Mouse (Mus musculus) heart, embryonic 13.5 days (tissue): ENCODE measurements around the gene Pygl. TPM values are rescaled to one million over a fixed set of nuclear protein-coding genes. Genes with fewer than 3 reads are reported as not detected.

Experiments
- ATAC-seq: fragments of 200-750 bp; cut with Nextera tagmentation; 2 replicates; pipeline ENCODE4 v1.8.0; 2017; ENCODE audit warnings: moderate TSS enrichment; ENCODE audit not compliant: insufficient number of reproducible peaks, low FRiP score, low TSS enrichment; ENCODE audit errors: extremely low read depth
- H3K27ac ChIP-seq: fragments of 300-500 bp; sonication (generic); replicated peaks from 2 replicates; pipeline ENCODE4 v1.5.1; 2015; ENCODE audit warnings: moderate library complexity, mild to moderate bottlenecking, inconsistent platforms
- H3K27me3 ChIP-seq: fragments of 300-500 bp; sonication (generic); replicated peaks from 2 replicates; pipeline ENCODE4 v1.6.1; 2015; ENCODE audit warnings: mild to moderate bottlenecking, inconsistent platforms
- H3K36me3 ChIP-seq: fragments of 300-500 bp; sonication (generic); 2 replicates; pipeline ENCODE4 v1.6.1; 2015; ENCODE audit warnings: mild to moderate bottlenecking, inconsistent platforms
- H3K4me1 ChIP-seq: fragments of 300-500 bp; sonication (generic); 2 replicates; pipeline ENCODE4 v1.6.1; 2015; ENCODE audit warnings: inconsistent platforms
- H3K4me2 ChIP-seq: fragments of 300-500 bp; sonication (generic); 2 replicates; pipeline ENCODE4 v1.6.1; 2015; ENCODE audit warnings: inconsistent platforms, mild to moderate bottlenecking, moderate library complexity
- H3K4me3 ChIP-seq: fragments of 300-500 bp; sonication (generic); 2 replicates; pipeline ENCODE4 v1.5.1; 2015; ENCODE audit warnings: moderate library complexity, mild to moderate bottlenecking, inconsistent platforms
- H3K9ac ChIP-seq: fragments of 300-500 bp; sonication (generic); 2 replicates; pipeline ENCODE4 v1.6.1; 2015; ENCODE audit warnings: inconsistent platforms, mild to moderate bottlenecking, moderate library complexity
- H3K9me3 ChIP-seq: fragments of 300-500 bp; sonication (generic); 2 replicates; pipeline ENCODE4 v1.6.1; 2016; ENCODE audit warnings: inconsistent platforms
- WGBS: fragments of 180-500 bp; shearing (Covaris S2); methylation state at CpG from one replicate; pipeline ENCODE4 v1.1.7; 2015; ENCODE audit warnings: mixed read lengths; 5-methylcytosine and 5-hydroxymethylcytosine counted together
- polyA plus RNA-seq: library from polyadenylated mRNA; unstranded; fragments of >200 nt; fragmentation: Nextera tagmentation; extraction: Ambion mirVana; gene quantifications from 2 replicates; pipeline ENCODE4 v1.2.1, GENCODE M21; 2015

The Pygl gene
- 27.7 and 30.6 TPM in 2 replicates for polyA plus RNA-seq

GRCm38 (mm10) chr12:70231294-70231693, at the start of gene Pygl:
TSS of gene Pygl (minus strand) at chr12:70231488.
- Histone ChIP-seq H3K36me3 (no peaks in the 10 kb centered on the region), H3K4me3 (no peak within 1 kb of the TSS), H3K4me2 (no peak within 1 kb of the TSS), H3K9ac (no peak within 1 kb of the TSS), H3K27me3 (no peaks in the 10 kb centered on the region), H3K27ac (no peak within 1 kb of the TSS), H3K9me3 (no peaks in the 10 kb centered on the region), H3K4me1 (peaks cover 31% of the 10 kb centered on the region)
- 72% methylated on average over 2 of the region's 2 CpGs for WGBS
- ATAC-seq, result no peak

- WGBS, result 78% methylated on average over 2 of the region's 2 CpGs
- H3K9me3 ChIP-seq, result no peaks in the 10 kb centered on the region
- H3K4me2 ChIP-seq, result no peak overlapping the region
- no peak overlapping the region for H3K9ac ChIP-seq
- no peak for ATAC-seq
- H3K27me3 ChIP-seq, result no peaks in the 10 kb centered on the region
- H3K4me3 ChIP-seq, result no peak overlapping the region
- H3K36me3 ChIP-seq, result no peaks in the 10 kb centered on the region
- no peak overlapping the region for H3K27ac ChIP-seq
- peaks cover 12% of the 10 kb centered on the region for H3K4me1 ChIP-seq
Measured at GRCm38 (mm10) chr12:70280930-70281329, 49.6 kb upstream of the Pygl start.

GRCm38 (mm10) chr12:70280381-70280780, 49.1 kb upstream of the Pygl start:
- H3K4me2 ChIP-seq, result no peak overlapping the region
- no peaks in the 10 kb centered on the region for H3K27me3 ChIP-seq
- WGBS, result 82% methylated on average over 10 of the region's 10 CpGs
- H3K4me3 ChIP-seq, result no peak overlapping the region
- no peak overlapping the region for H3K9ac ChIP-seq
- no peaks in the 10 kb centered on the region for H3K9me3 ChIP-seq
- H3K36me3 ChIP-seq, result no peaks in the 10 kb centered on the region
- no peak overlapping the region for H3K27ac ChIP-seq
- no peak for ATAC-seq
- peaks cover 14% of the 10 kb centered on the region for H3K4me1 ChIP-seq

GRCm38 (mm10) chr12:70277071-70277939, 46.0 kb upstream of the Pygl start:
- Histone ChIP-seq H3K27ac (no peak overlapping the region), H3K9ac (no peak overlapping the region), H3K9me3 (no peaks in the 10 kb centered on the region), H3K4me1 (peaks cover 14% of the 10 kb centered on the region), H3K27me3 (no peaks in the 10 kb centered on the region), H3K4me2 (no peak overlapping the region), H3K4me3 (no peak overlapping the region), H3K36me3 (no peaks in the 10 kb centered on the region)
- no peak for ATAC-seq
- 59% methylated on average over 12 of the region's 12 CpGs for whole genome bisulfite sequencing

- H3K9ac ChIP-seq, result no peak overlapping the region
- H3K4me1 ChIP-seq, result peaks cover 26% of the 10 kb centered on the region
- no peak for ATAC-seq
Measured at GRCm38 (mm10) chr12:70269724-70270123, 38.4 kb upstream of the Pygl start.

GRCm38 (mm10) chr12:70267314-70267713, 36.0 kb upstream of the Pygl start:
- Histone ChIP-seq H3K27me3 (no peaks in the 10 kb centered on the region), H3K9me3 (no peaks in the 10 kb centered on the region), H3K36me3 (no peaks in the 10 kb centered on the region), H3K9ac (no peak overlapping the region), H3K4me3 (no peak overlapping the region), H3K4me1 (peaks cover 26% of the 10 kb centered on the region), H3K4me2 (no peak overlapping the region), H3K27ac (peak overlapping the region; percentile 88)
- WGBS, result 84% methylated on average over 9 of the region's 9 CpGs
- ATAC-seq, result no peak

More at GRCm38 (mm10) chr12:70269724-70270123, 38.4 kb upstream of the Pygl start:
- Histone ChIP-seq H3K9me3 (no peaks in the 10 kb centered on the region), H3K4me3 (no peak overlapping the region), H3K27me3 (no peaks in the 10 kb centered on the region), H3K27ac (no peak overlapping the region), H3K36me3 (no peaks in the 10 kb centered on the region), H3K4me2 (no peak overlapping the region)
- WGBS, result 71% methylated on average over 6 of the region's 6 CpGs

- no peaks in the 10 kb centered on the region for H3K36me3 ChIP-seq
- 20% methylated on average over 8 of the region's 8 CpGs for WGBS
- no peaks in the 10 kb centered on the region for H3K9me3 ChIP-seq
- H3K9ac ChIP-seq, result peak overlapping the region; percentile 50; the same call in 1 of the 2 replicates
- H3K4me3 ChIP-seq, result no peak overlapping the region
- peak overlapping the region; percentile 55 for H3K4me2 ChIP-seq
- H3K4me1 ChIP-seq, result peaks cover 26% of the 10 kb centered on the region
- peak; percentile 58; the same call in 1 of the 2 replicates for ATAC-seq
- H3K27me3 ChIP-seq, result no peaks in the 10 kb centered on the region
- peak overlapping the region; percentile 88 for H3K27ac ChIP-seq
Measured at GRCm38 (mm10) chr12:70266494-70266931, 35.2 kb upstream of the Pygl start.

GRCm38 (mm10) chr12:70263721-70264120, 32.4 kb upstream of the Pygl start:
- Histone ChIP-seq H3K27ac (no peak overlapping the region), H3K9ac (no peak overlapping the region), H3K4me2 (no peak overlapping the region), H3K27me3 (no peaks in the 10 kb centered on the region), H3K4me1 (peaks cover 30% of the 10 kb centered on the region), H3K4me3 (no peak overlapping the region), H3K36me3 (no peaks in the 10 kb centered on the region), H3K9me3 (no peaks in the 10 kb centered on the region)
- WGBS, result 70% methylated on average over 7 of the region's 7 CpGs
- ATAC-seq, result no peak

- Histone ChIP-seq H3K36me3 (no peaks in the 10 kb centered on the region), H3K9ac (no peak overlapping the region), H3K9me3 (no peaks in the 10 kb centered on the region), H3K27me3 (no peaks in the 10 kb centered on the region), H3K4me1 (peaks cover 28% of the 10 kb centered on the region), H3K4me3 (no peak overlapping the region), H3K27ac (no peak overlapping the region), H3K4me2 (no peak overlapping the region)
- ATAC-seq, result no peak
- WGBS, result 87% methylated on average over 17 of the region's 17 CpGs
Measured at GRCm38 (mm10) chr12:70262271-70262953, 31.1 kb upstream of the Pygl start.

GRCm38 (mm10) chr12:70251210-70251884, 20.1 kb upstream of the Pygl start:
- no peak overlapping the region for H3K4me3 ChIP-seq
- no peak for ATAC-seq

GRCm38 (mm10) chr12:70249616-70250157, 18.4 kb upstream of the Pygl start:
- Histone ChIP-seq H3K27ac (no peak overlapping the region), H3K9me3 (no peaks in the 10 kb centered on the region), H3K4me2 (no peak overlapping the region), H3K36me3 (no peaks in the 10 kb centered on the region), H3K9ac (no peak overlapping the region), H3K27me3 (no peaks in the 10 kb centered on the region), H3K4me1 (peaks cover 37% of the 10 kb centered on the region), H3K4me3 (no peak overlapping the region)
- no peak for ATAC-seq
- WGBS, result 74% methylated on average over 10 of the region's 10 CpGs

More at GRCm38 (mm10) chr12:70251210-70251884, 20.1 kb upstream of the Pygl start:
- H3K27ac ChIP-seq, result no peak overlapping the region
- peaks cover 42% of the 10 kb centered on the region for H3K4me1 ChIP-seq
- no peaks in the 10 kb centered on the region for H3K27me3 ChIP-seq
- H3K36me3 ChIP-seq, result no peaks in the 10 kb centered on the region
- H3K4me2 ChIP-seq, result no peak overlapping the region
- no peaks in the 10 kb centered on the region for H3K9me3 ChIP-seq
- 69% methylated on average over 15 of the region's 15 CpGs for WGBS
- no peak overlapping the region for H3K9ac ChIP-seq
